ENCODE assay signal across 7 mouse cellular contexts in genomic region chr5:143180255-143181076, GRCm38 (mm10). TPM values are rescaled to one million over a fixed set of nuclear protein-coding genes. Genes with fewer than 3 reads are reported as not detected.
DNase-seq lines count a peak whose midpoint lies in the region; ATAC-seq lines count a peak whose summit lies in the region.

TSS of gene Rbak (minus strand) at chr5:143180775.
TSS of gene Spdye4b (plus strand) at chr5:143181017.

- H3K4me2 ChIP-seq in intestine, embryonic 16.5 days (ENCODE audit: low read depth, low read length), result peak within 1 kb of the TSS; percentile 54
- peak within 1 kb of the TSS; percentile 80 for H3K4me2 ChIP-seq in midbrain, embryonic 11.5 days

- intact Hi-C loops in left cerebral cortex, postnatal 36 days (cut with DNase I), result loop anchor here (1.0 to 2.0 kb wide), 2 partner anchors 55 to 68 kb away; partner anchors contain the start of genes Rnf216 and Zfp12

- peaks cover 9% of the 10 kb centered on the region for H3K4me1 ChIP-seq in intestine, embryonic 16.5 days (ENCODE audit: control insufficient read depth, insufficient read depth, low read length)
- peaks cover 10% of the 10 kb centered on the region for H3K4me1 ChIP-seq in midbrain, embryonic 11.5 days (ENCODE audit: control insufficient read depth, insufficient read depth, low read length)

- peak within 1 kb of the TSS; percentile 71 for H3K27ac ChIP-seq in intestine, embryonic 16.5 days (ENCODE audit: low read length)
- H3K27ac ChIP-seq in midbrain, embryonic 11.5 days (ENCODE audit: low read depth, low read length), result peak within 1 kb of the TSS; percentile 60

- DNase-seq in adrenal gland, adult 2 months, result peak; percentile 95
- DNase-seq in embryo, embryonic 9.5 days (ENCODE audit: extremely low spot score), result peak; percentile 93
- peak; percentile 79 to 88 for DNase-seq in gastrocnemius, postnatal 4 days (ENCODE audit: low spot score in 2 of 2)
- DNase-seq in left cerebral cortex, postnatal 36 days (ENCODE audit: low spot score in 2 of 2), result peak; percentile 95 to 97
- DNase-seq in midbrain, embryonic 11.5 days (ENCODE audit: low spot score, missing footprints), result peak; percentile 99
- DNase-seq in skeletal muscle tissue, adult 2 months (ENCODE audit: low read depth, low spot score), result peak; percentile 94

- under 1% methylated on average over 58 of the region's 58 CpGs for WGBS in intestine, embryonic 16.5 days
- WGBS in midbrain, embryonic 11.5 days, result under 1% methylated on average over 58 of the region's 58 CpGs

- no peaks in the 10 kb centered on the region for H3K27me3 ChIP-seq in intestine, embryonic 16.5 days (replicated peaks; ENCODE audit: control insufficient read depth, insufficient read depth, low read length)
- H3K27me3 ChIP-seq in midbrain, embryonic 11.5 days (ENCODE audit: control insufficient read depth, insufficient read depth, low read length), result no peaks in the 10 kb centered on the region

- peak within 1 kb of the TSS; percentile 72 for H3K4me3 ChIP-seq in intestine, embryonic 16.5 days (ENCODE audit: low read length)
- H3K4me3 ChIP-seq in midbrain, embryonic 11.5 days (ENCODE audit: low read depth, low read length), result peak within 1 kb of the TSS; percentile 68

- H3K9me3 ChIP-seq in intestine, embryonic 16.5 days (ENCODE audit: control insufficient read depth, low read length), result peaks cover 6% of the 10 kb centered on the region
- H3K9me3 ChIP-seq in midbrain, embryonic 11.5 days (ENCODE audit: control insufficient read depth, low read length), result peaks cover 4% of the 10 kb centered on the region; the same call in 1 of the 2 replicates

- H3K9ac ChIP-seq in intestine, embryonic 16.5 days (ENCODE audit: low read depth, low read length), result peak within 1 kb of the TSS; percentile 91
- H3K9ac ChIP-seq in midbrain, embryonic 11.5 days (ENCODE audit: low read length), result peak within 1 kb of the TSS; percentile 86

- H3K36me3 ChIP-seq in intestine, embryonic 16.5 days (ENCODE audit: control insufficient read depth, insufficient read depth, low read length), result peaks cover 16% of the 10 kb centered on the region
- peaks cover 13% of the 10 kb centered on the region for H3K36me3 ChIP-seq in midbrain, embryonic 11.5 days (ENCODE audit: control insufficient read depth, insufficient read depth, low read length)

- ATAC-seq in intestine, embryonic 16.5 days, result peak; percentile 98
- peak; percentile 95 for ATAC-seq in midbrain, embryonic 11.5 days (ENCODE audit: low FRiP score)

RNA-seq across cellular contexts. Expression of gene Rbak, which starts in this region (rescaled TPM):
- 10 to 100 TPM in 1 of 2 experiments, 1 to 10 TPM in 1; 8.9 to 12.8 TPM for total RNA-seq in adrenal gland, adult 2 months (2021)
- polyA plus RNA-seq in adrenal gland, adult 2 months (2012; rRNA removed), result 3.7 and 5.9 TPM in 2 replicates
- 10 to 100 TPM in 1 of 2 experiments, 1 to 10 TPM in 1; 9.1 to 11.9 TPM for total RNA-seq in gastrocnemius, postnatal 4 days (2021)
- polyA plus RNA-seq in intestine, embryonic 16.5 days (2015; fragmentation: Nextera tagmentation; extraction: Ambion mirVana), result 5.0 and 5.6 TPM in 2 replicates
- total RNA-seq in left cerebral cortex, postnatal 36 days (2021), result 10 to 100 TPM; 13.3 to 13.8 TPM
- 10.8 and 11.9 TPM in 2 replicates for polyA plus RNA-seq in midbrain, embryonic 11.5 days (2014; fragmentation: Nextera tagmentation; extraction: Ambion mirVana)

RNA-seq across cellular contexts. Expression of gene Spdye4b, which starts in this region (rescaled TPM):
- total RNA-seq in adrenal gland, adult 2 months (2021), result not detected
- polyA plus RNA-seq in adrenal gland, adult 2 months (2012; rRNA removed), result not detected in 2 replicates
- total RNA-seq in gastrocnemius, postnatal 4 days (2021), result not detected
- polyA plus RNA-seq in intestine, embryonic 16.5 days (2015; fragmentation: Nextera tagmentation; extraction: Ambion mirVana), result not detected in 2 replicates
- not detected for total RNA-seq in left cerebral cortex, postnatal 36 days (2021)
- not detected in 2 replicates for polyA plus RNA-seq in midbrain, embryonic 11.5 days (2014; fragmentation: Nextera tagmentation; extraction: Ambion mirVana)

Comparison
In these comparisons a context has a peak if more than half of its experiments do, and no peak if none do; other contexts are left out.
1. Peak in every context shown above with its lines: DNase-seq, ATAC-seq, H3K4me3 ChIP-seq and H3K27ac ChIP-seq.